Mouse (Mus musculus): ENCODE measurements at regions not wholly inside any gene's neighbourhood (a gene's known extent, or its start where the extent isn't known, plus 50 kb on each side); places are given as distances from the start of the nearest gene placed in this dataset.

DNA sequence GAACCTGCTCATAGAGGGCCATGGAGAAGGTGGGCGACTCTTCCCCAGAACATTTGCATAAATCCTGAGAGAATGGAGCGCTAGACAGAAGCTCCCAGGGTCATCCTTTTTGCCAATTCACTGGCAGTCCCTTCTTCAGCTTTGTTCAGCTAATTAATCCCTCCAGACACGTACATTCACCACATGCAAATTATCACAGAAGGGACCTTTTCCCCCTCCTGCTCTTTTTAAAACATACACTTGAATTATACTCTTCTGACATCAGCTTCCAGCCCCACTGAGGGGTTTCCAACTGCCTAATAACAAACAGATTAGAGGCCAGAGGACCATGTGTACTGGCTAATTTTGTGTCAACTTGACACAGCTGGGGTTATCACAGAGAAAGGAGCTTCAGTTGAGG is 497.2 kb downstream of the Bnc2 start:
- DNase-seq: no peak
- H3K4me1 ChIP-seq (replicated peaks; ENCODE audit: control insufficient read depth, insufficient read depth, low read length): no peaks in the 10 kb centered on the region
- TF ChIP-seq CTCF (IDR thresholded peaks at IDR 0.05; ENCODE audit: borderline replicate concordance, control insufficient read depth, extremely low read depth, insufficient read depth, low read length, poor library complexity): no peak
- no peak for TF ChIP-seq POLR2A (IDR thresholded peaks at IDR 0.05; ENCODE audit: control insufficient read depth, extremely low read depth, insufficient read depth, low read length, poor library complexity)
- no peak overlapping the region for H3K4me3 ChIP-seq (ENCODE audit: control insufficient read depth, insufficient read depth, low read length)
- H3K36me3 ChIP-seq (ENCODE audit: control insufficient read depth, insufficient read depth, low read length): no peaks in the 10 kb centered on the region
- H3K27me3 ChIP-seq (ENCODE audit: control insufficient read depth, insufficient read depth, low read length): no peaks in the 10 kb centered on the region
- H3K27ac ChIP-seq (ENCODE audit: control insufficient read depth, insufficient read depth, low read length): no peak overlapping the region
- WGBS: 84% methylated on average over 3 of the region's 3 CpGs

DNA sequence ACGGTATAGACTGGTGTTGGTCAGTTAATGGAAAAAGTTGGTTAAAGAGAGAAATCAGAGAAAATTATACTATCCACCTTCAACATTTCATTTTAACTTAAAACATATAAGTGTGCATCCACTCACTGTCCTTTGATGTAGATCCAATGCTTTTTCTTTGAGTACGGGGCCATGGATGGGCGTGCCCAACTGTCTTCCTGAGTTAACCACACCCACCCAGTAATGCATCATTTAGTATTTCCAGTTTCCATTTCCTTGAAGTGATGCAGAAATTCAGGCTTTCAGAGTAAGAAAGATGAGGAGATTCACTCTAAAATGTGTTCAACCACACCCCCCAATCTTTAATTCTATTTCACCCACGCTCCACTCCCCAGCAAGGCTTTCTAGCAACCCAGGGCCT is 490.6 kb downstream of the Bnc2 start:
- 78% methylated on average over 4 of the region's 4 CpGs for WGBS
- DNase-seq: no peak
- no peaks in the 10 kb centered on the region for H3K4me1 ChIP-seq (replicated peaks; ENCODE audit: control insufficient read depth, insufficient read depth, low read length)
- H3K27ac ChIP-seq (ENCODE audit: control insufficient read depth, insufficient read depth, low read length): no peak overlapping the region
- H3K36me3 ChIP-seq (ENCODE audit: control insufficient read depth, insufficient read depth, low read length): no peaks in the 10 kb centered on the region
- TF ChIP-seq POLR2A (IDR thresholded peaks at IDR 0.05; ENCODE audit: control insufficient read depth, extremely low read depth, insufficient read depth, low read length, poor library complexity): no peak
- no peak for TF ChIP-seq CTCF (IDR thresholded peaks at IDR 0.05; ENCODE audit: borderline replicate concordance, control insufficient read depth, extremely low read depth, insufficient read depth, low read length, poor library complexity)
- no peak overlapping the region for H3K4me3 ChIP-seq (ENCODE audit: control insufficient read depth, insufficient read depth, low read length)
- no peaks in the 10 kb centered on the region for H3K27me3 ChIP-seq (ENCODE audit: control insufficient read depth, insufficient read depth, low read length)

DNA sequence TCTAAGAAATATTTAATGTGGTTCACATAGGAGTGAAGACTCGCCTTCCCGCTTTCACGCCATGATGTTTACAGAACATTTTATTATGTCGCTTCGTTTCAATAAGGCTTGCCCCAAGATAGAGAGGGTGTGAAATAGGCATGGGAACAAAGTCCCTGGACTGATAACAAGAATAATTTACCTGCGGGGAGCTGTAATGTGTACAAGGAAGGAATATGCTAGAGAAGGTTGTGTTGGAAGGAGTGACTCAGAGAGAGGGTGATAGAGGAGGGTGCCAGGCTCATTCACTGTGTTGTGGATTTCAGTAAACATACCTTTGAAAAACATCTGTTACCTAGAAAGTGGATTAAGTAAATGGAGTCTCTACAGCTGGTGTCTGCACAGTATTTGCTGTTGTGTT is 490.2 kb downstream of the Bnc2 start:
- no peak for DNase-seq
- Histone ChIP-seq H3K27ac (ENCODE audit: control insufficient read depth, insufficient read depth, low read length) (no peak overlapping the region), H3K4me1 (replicated peaks; ENCODE audit: control insufficient read depth, insufficient read depth, low read length) (no peaks in the 10 kb centered on the region), H3K36me3 (ENCODE audit: control insufficient read depth, insufficient read depth, low read length) (no peaks in the 10 kb centered on the region), H3K4me3 (ENCODE audit: control insufficient read depth, insufficient read depth, low read length) (no peak overlapping the region), H3K27me3 (ENCODE audit: control insufficient read depth, insufficient read depth, low read length) (no peaks in the 10 kb centered on the region)
- WGBS: 86% methylated on average over 6 of the region's 6 CpGs
- no peak for TF ChIP-seq CTCF (IDR thresholded peaks at IDR 0.05; ENCODE audit: borderline replicate concordance, control insufficient read depth, extremely low read depth, insufficient read depth, low read length, poor library complexity)
- TF ChIP-seq POLR2A (IDR thresholded peaks at IDR 0.05; ENCODE audit: control insufficient read depth, extremely low read depth, insufficient read depth, low read length, poor library complexity): no peak

DNA sequence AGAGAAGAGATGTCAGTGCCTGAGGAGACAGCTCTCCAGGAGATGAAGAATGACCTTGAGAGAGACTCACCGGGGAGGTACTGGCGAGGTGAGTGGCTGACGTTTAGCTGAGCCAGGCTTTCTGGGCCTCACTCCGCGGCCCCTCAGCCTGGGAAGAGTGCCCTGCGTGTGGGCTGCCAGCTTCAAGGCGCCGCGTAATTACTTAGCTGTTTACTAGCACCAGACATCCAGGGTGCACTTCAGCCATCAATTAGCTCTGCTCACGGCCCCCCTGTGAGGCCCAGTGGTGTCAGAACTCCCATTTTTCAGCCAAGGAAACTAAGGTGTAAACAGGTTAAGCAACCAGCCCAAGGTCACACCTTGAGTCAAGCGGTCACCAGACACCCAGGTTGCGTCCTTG is 485.8 kb downstream of the Bnc2 start:
- no peak for TF ChIP-seq CTCF (IDR thresholded peaks at IDR 0.05; ENCODE audit: borderline replicate concordance, control insufficient read depth, extremely low read depth, insufficient read depth, low read length, poor library complexity)
- TF ChIP-seq POLR2A (IDR thresholded peaks at IDR 0.05; ENCODE audit: control insufficient read depth, extremely low read depth, insufficient read depth, low read length, poor library complexity): no peak
- Histone ChIP-seq H3K36me3 (ENCODE audit: control insufficient read depth, insufficient read depth, low read length) (no peaks in the 10 kb centered on the region), H3K27me3 (ENCODE audit: control insufficient read depth, insufficient read depth, low read length) (no peaks in the 10 kb centered on the region), H3K4me3 (ENCODE audit: control insufficient read depth, insufficient read depth, low read length) (no peak overlapping the region), H3K4me1 (replicated peaks; ENCODE audit: control insufficient read depth, insufficient read depth, low read length) (no peaks in the 10 kb centered on the region), H3K27ac (ENCODE audit: control insufficient read depth, insufficient read depth, low read length) (no peak overlapping the region)
- 94% methylated on average over 12 of the region's 12 CpGs for WGBS
- DNase-seq: no peak

DNA sequence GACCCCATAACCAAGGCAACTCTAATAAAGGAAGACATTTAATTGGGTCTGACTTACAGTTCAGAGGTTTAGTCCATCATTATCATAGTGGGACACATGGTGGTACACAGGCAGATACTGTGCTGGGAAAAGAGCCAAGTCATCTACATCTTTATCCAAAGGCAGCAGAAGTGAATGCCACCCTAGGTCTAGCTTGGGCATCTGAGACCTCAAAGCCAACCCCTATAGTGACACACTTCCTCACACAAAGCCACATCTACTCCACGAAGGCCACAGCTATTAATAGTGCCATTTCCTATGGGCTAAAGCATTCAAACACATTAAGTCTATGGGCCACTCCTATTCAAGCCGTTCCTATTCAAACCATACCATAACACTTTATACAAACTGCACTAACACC is 483.8 kb downstream of the Bnc2 start:
- H3K4me1 ChIP-seq (replicated peaks; ENCODE audit: control insufficient read depth, insufficient read depth, low read length): no peaks in the 10 kb centered on the region
- no peak overlapping the region for H3K27ac ChIP-seq (ENCODE audit: control insufficient read depth, insufficient read depth, low read length)
- H3K27me3 ChIP-seq (ENCODE audit: control insufficient read depth, insufficient read depth, low read length): no peaks in the 10 kb centered on the region
- TF ChIP-seq POLR2A (IDR thresholded peaks at IDR 0.05; ENCODE audit: control insufficient read depth, extremely low read depth, insufficient read depth, low read length, poor library complexity): no peak
- no peak for TF ChIP-seq CTCF (IDR thresholded peaks at IDR 0.05; ENCODE audit: borderline replicate concordance, control insufficient read depth, extremely low read depth, insufficient read depth, low read length, poor library complexity)
- WGBS: 20% methylated on average over 2 of the region's 2 CpGs
- H3K4me3 ChIP-seq (ENCODE audit: control insufficient read depth, insufficient read depth, low read length): no peak overlapping the region
- no peak for DNase-seq
- H3K36me3 ChIP-seq (ENCODE audit: control insufficient read depth, insufficient read depth, low read length): no peaks in the 10 kb centered on the region

DNA sequence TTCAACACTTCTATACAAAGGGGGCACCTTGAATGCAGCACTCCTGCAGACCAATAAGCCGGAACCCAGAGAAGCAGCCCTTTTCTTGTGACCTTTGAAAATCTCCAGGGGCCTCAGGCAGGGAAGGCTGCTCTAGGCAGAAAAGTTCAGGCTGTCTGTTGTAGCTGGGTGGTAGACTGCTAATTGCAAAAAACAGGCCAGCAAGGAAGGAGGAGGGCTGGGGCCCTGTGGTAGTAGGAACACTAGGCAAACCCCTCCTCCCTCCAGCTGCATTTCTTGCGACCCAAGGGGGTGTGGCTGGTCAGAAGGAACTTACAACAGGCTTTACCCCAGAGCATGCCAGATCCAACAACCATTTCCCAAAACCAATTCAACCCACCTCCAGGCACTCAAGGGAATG is 482.8 kb downstream of the Bnc2 start:
- Histone ChIP-seq H3K4me1 (replicated peaks; ENCODE audit: control insufficient read depth, insufficient read depth, low read length) (no peaks in the 10 kb centered on the region), H3K4me3 (ENCODE audit: control insufficient read depth, insufficient read depth, low read length) (no peak overlapping the region), H3K36me3 (ENCODE audit: control insufficient read depth, insufficient read depth, low read length) (no peaks in the 10 kb centered on the region), H3K27ac (ENCODE audit: control insufficient read depth, insufficient read depth, low read length) (no peak overlapping the region), H3K27me3 (ENCODE audit: control insufficient read depth, insufficient read depth, low read length) (no peaks in the 10 kb centered on the region)
- TF ChIP-seq CTCF (IDR thresholded peaks at IDR 0.05; ENCODE audit: borderline replicate concordance, control insufficient read depth, extremely low read depth, insufficient read depth, low read length, poor library complexity) (no peak), POLR2A (IDR thresholded peaks at IDR 0.05; ENCODE audit: control insufficient read depth, extremely low read depth, insufficient read depth, low read length, poor library complexity) (no peak)
- no peak for DNase-seq
- WGBS: 77% methylated on average over 2 of the region's 2 CpGs

DNA sequence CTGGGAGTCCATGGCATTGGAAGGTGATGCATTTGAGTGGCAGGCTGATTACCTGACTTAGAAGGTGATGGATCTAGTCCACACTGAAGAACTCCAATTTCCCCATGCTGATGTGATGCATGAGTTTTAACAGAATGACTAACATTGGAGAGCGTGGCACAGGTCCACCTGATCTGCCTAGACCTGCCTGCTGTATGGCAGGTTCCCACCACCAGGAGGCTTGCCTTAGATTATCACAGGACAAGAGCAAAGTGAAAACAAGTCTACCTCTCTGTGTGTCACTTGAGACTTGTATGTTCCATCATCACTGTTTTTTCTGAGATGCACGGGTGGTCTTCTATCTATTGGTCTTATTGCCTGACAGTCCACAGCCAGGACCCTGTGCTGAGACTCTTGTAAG is 478.3 kb downstream of the Bnc2 start:
- WGBS: 89% methylated on average over 2 of the region's 2 CpGs
- DNase-seq: no peak
- Histone ChIP-seq H3K36me3 (ENCODE audit: control insufficient read depth, insufficient read depth, low read length) (no peaks in the 10 kb centered on the region), H3K27me3 (ENCODE audit: control insufficient read depth, insufficient read depth, low read length) (no peaks in the 10 kb centered on the region), H3K4me3 (ENCODE audit: control insufficient read depth, insufficient read depth, low read length) (no peak overlapping the region), H3K27ac (ENCODE audit: control insufficient read depth, insufficient read depth, low read length) (no peak overlapping the region), H3K4me1 (replicated peaks; ENCODE audit: control insufficient read depth, insufficient read depth, low read length) (no peaks in the 10 kb centered on the region)
- TF ChIP-seq CTCF (IDR thresholded peaks at IDR 0.05; ENCODE audit: borderline replicate concordance, control insufficient read depth, extremely low read depth, insufficient read depth, low read length, poor library complexity) (no peak), POLR2A (IDR thresholded peaks at IDR 0.05; ENCODE audit: control insufficient read depth, extremely low read depth, insufficient read depth, low read length, poor library complexity) (no peak)

Data from thymus, adult 2 months (tissue).